Mouse (Mus musculus) limb, embryonic 11.5 days (tissue): ENCODE measurements around the gene Trp53tg5. TPM values are rescaled to one million over a fixed set of nuclear protein-coding genes. Genes with fewer than 3 reads are reported as not detected.

Experiments
- ATAC-seq: fragments of 200-750 bp; cut with Nextera tagmentation; 2 replicates; pipeline ENCODE4 v1.8.0; 2017; ENCODE audit warnings: low read depth; ENCODE audit not compliant: insufficient number of reproducible peaks, low FRiP score, low TSS enrichment
- DNase-seq: peaks from one replicate; pipeline ENCODE4 v3.0.0-alpha.2; 2015; ENCODE audit warnings: low spot score
- H3K27ac ChIP-seq: fragments of 300-500 bp; sonication (generic); replicated peaks from 2 replicates; pipeline ENCODE4 v1.5.1; 2014; ENCODE audit warnings: low read depth, mild to moderate bottlenecking, low read length
- H3K27me3 ChIP-seq: fragments of 300-500 bp; sonication (generic); 2 replicates; pipeline ENCODE4 v1.6.1; 2014; ENCODE audit warnings: mild to moderate bottlenecking, low read length, mixed read lengths; ENCODE audit not compliant: control insufficient read depth, insufficient read depth
- H3K36me3 ChIP-seq: fragments of 300-500 bp; sonication (generic); 2 replicates; pipeline ENCODE4 v1.6.1; 2014; ENCODE audit warnings: mild to moderate bottlenecking, low read length, moderate library complexity, mixed read lengths; ENCODE audit not compliant: control insufficient read depth, insufficient read depth
- H3K4me1 ChIP-seq: fragments of 300-500 bp; sonication (generic); 2 replicates; pipeline ENCODE4 v1.6.1; 2014; ENCODE audit warnings: low read length, mixed read lengths; ENCODE audit not compliant: control insufficient read depth, insufficient read depth
- H3K4me2 ChIP-seq: fragments of 300-500 bp; sonication (generic); 2 replicates; pipeline ENCODE4 v1.6.1; 2014; ENCODE audit warnings: low read depth, mild to moderate bottlenecking, moderate library complexity; ENCODE audit not compliant: severe bottlenecking
- H3K4me3 ChIP-seq: fragments of 300-500 bp; sonication (generic); 2 replicates; pipeline ENCODE4 v1.5.1; 2014; ENCODE audit warnings: low read depth, low read length
- H3K9ac ChIP-seq: fragments of 300-500 bp; sonication (generic); 2 replicates; pipeline ENCODE4 v1.6.1; 2014; ENCODE audit warnings: mild to moderate bottlenecking, low read length
- H3K9me3 ChIP-seq: fragments of 300-500 bp; sonication (generic); 2 replicates; pipeline ENCODE4 v1.6.1; 2016; ENCODE audit warnings: low read length; ENCODE audit not compliant: control insufficient read depth
- WGBS: fragments of 180-500 bp; shearing (Covaris S2); extraction: QIAGEN DNeasy Blood & Tissue Kit; methylation state at CpG from one replicate; pipeline ENCODE4 v1.1.7; 2014; 5-methylcytosine and 5-hydroxymethylcytosine counted together
- polyA plus RNA-seq: library from polyadenylated mRNA; unstranded; fragments of >200 nt; fragmentation: Nextera tagmentation; extraction: Ambion mirVana; gene quantifications from 2 replicates; pipeline ENCODE4 v1.2.1, GENCODE M21; 2014

Gene Trp53tg5
- polyA plus RNA-seq = not detected in 2 replicates

GRCm38 (mm10) chr2:164473624-164474023, at the start of gene Trp53tg5:
Trp53tg5 (minus strand) TSS chr2:164473724.
- DNase-seq = no peak
- H3K27me3 ChIP-seq = no peaks in the 10 kb centered on the region
- no peaks in the 10 kb centered on the region for H3K9me3 ChIP-seq
- H3K27ac ChIP-seq = no peak within 1 kb of the TSS
- H3K4me3 ChIP-seq = no peak within 1 kb of the TSS
- 84% methylated on average over 6 of the region's 6 CpGs for WGBS
- no peak within 1 kb of the TSS for H3K4me2 ChIP-seq
- no peaks in the 10 kb centered on the region for H3K4me1 ChIP-seq
- H3K9ac ChIP-seq = no peak within 1 kb of the TSS
- H3K36me3 ChIP-seq = no peaks in the 10 kb centered on the region
- no peak for ATAC-seq

- WGBS = 25% methylated on average over 8 of the region's 8 CpGs
- Histone ChIP-seq H3K36me3 (no peaks in the 10 kb centered on the region), H3K4me1 (0 out of 2 replicates have a peak, but pooled peaks cover 3% of the 10 kb centered on the region), H3K9ac (no peak overlapping the region), H3K27ac (no peak overlapping the region), H3K9me3 (no peaks in the 10 kb centered on the region), H3K4me2 (no peak overlapping the region; the same call in 1 of the 2 replicates), H3K4me3 (no peak overlapping the region), H3K27me3 (no peaks in the 10 kb centered on the region)
- ATAC-seq = no peak
- DNase-seq = no peak
Measured at GRCm38 (mm10) chr2:164522280-164522679, 48.8 kb upstream of the Trp53tg5 start.

- WGBS = 18% methylated on average over 11 of the region's 11 CpGs
- no peak overlapping the region for H3K4me2 ChIP-seq
- H3K9ac ChIP-seq = no peak overlapping the region
- no peaks in the 10 kb centered on the region for H3K36me3 ChIP-seq
- H3K4me3 ChIP-seq = no peak overlapping the region
- no peak for ATAC-seq
- DNase-seq = no peak
- no peak overlapping the region for H3K27ac ChIP-seq
- H3K27me3 ChIP-seq = no peaks in the 10 kb centered on the region
- H3K4me1 ChIP-seq = 0 out of 2 replicates have a peak, but pooled peaks cover 3% of the 10 kb centered on the region
- H3K9me3 ChIP-seq = no peaks in the 10 kb centered on the region
Measured at GRCm38 (mm10) chr2:164521841-164522240, 48.3 kb upstream of the Trp53tg5 start.

GRCm38 (mm10) chr2:164520782-164521181, 47.3 kb upstream of the Trp53tg5 start:
- H3K9me3 ChIP-seq = no peaks in the 10 kb centered on the region
- no peak overlapping the region for H3K9ac ChIP-seq
- no peaks in the 10 kb centered on the region for H3K27me3 ChIP-seq
- H3K4me2 ChIP-seq = no peak overlapping the region
- 15% methylated on average over 3 of the region's 3 CpGs for WGBS
- H3K36me3 ChIP-seq = no peaks in the 10 kb centered on the region
- DNase-seq = peak; percentile 53
- no peak overlapping the region for H3K27ac ChIP-seq
- 0 out of 2 replicates have a peak, but pooled peaks cover 3% of the 10 kb centered on the region for H3K4me1 ChIP-seq
- H3K4me3 ChIP-seq = no peak overlapping the region
- ATAC-seq = no peak; the same call in 1 of the 2 replicates

- H3K4me3 ChIP-seq = no peak overlapping the region
- WGBS = 51% methylated on average over 6 of the region's 6 CpGs
- H3K4me1 ChIP-seq = 0 out of 2 replicates have a peak, but pooled peaks cover 3% of the 10 kb centered on the region
- H3K36me3 ChIP-seq = no peaks in the 10 kb centered on the region
- H3K9ac ChIP-seq = no peak overlapping the region
- H3K27me3 ChIP-seq = no peaks in the 10 kb centered on the region
- DNase-seq (no peak), ATAC-seq (no peak)
- H3K4me2 ChIP-seq = no peak overlapping the region
- no peaks in the 10 kb centered on the region for H3K9me3 ChIP-seq
- no peak overlapping the region for H3K27ac ChIP-seq
Measured at GRCm38 (mm10) chr2:164519171-164519526, 45.6 kb upstream of the Trp53tg5 start.

GRCm38 (mm10) chr2:164518266-164519170, 45.0 kb upstream of the Trp53tg5 start:
- H3K9me3 ChIP-seq = no peaks in the 10 kb centered on the region
- 0 out of 2 replicates have a peak, but pooled peaks cover 3% of the 10 kb centered on the region for H3K4me1 ChIP-seq
- no peaks in the 10 kb centered on the region for H3K27me3 ChIP-seq
- no peak overlapping the region for H3K4me2 ChIP-seq
- no peak overlapping the region for H3K9ac ChIP-seq
- no peak for DNase-seq
- H3K27ac ChIP-seq = no peak overlapping the region
- ATAC-seq = no peak
- WGBS = 54% methylated on average over 11 of the region's 11 CpGs
- H3K4me3 ChIP-seq = no peak overlapping the region
- no peaks in the 10 kb centered on the region for H3K36me3 ChIP-seq

GRCm38 (mm10) chr2:164517485-164518221, 44.1 kb upstream of the Trp53tg5 start:
- DNase-seq = peak; percentile 65
- Histone ChIP-seq H3K4me3 (no peak overlapping the region), H3K27ac (no peak overlapping the region), H3K4me2 (no peak overlapping the region), H3K9ac (no peak overlapping the region), H3K27me3 (no peaks in the 10 kb centered on the region), H3K9me3 (no peaks in the 10 kb centered on the region), H3K36me3 (no peaks in the 10 kb centered on the region), H3K4me1 (0 out of 2 replicates have a peak, but pooled peaks cover 3% of the 10 kb centered on the region)
- WGBS = 31% methylated on average over 10 of the region's 10 CpGs
- ATAC-seq = no peak

- H3K27ac ChIP-seq = no peak overlapping the region
- no peaks in the 10 kb centered on the region for H3K36me3 ChIP-seq
- H3K4me3 ChIP-seq = no peak overlapping the region
- DNase-seq = no peak
- H3K9ac ChIP-seq = no peak overlapping the region
- H3K27me3 ChIP-seq = no peaks in the 10 kb centered on the region
- 95% methylated on average over 11 of the region's 11 CpGs for WGBS
- H3K4me1 ChIP-seq = no peaks in the 10 kb centered on the region
- no peak for ATAC-seq
- no peaks in the 10 kb centered on the region for H3K9me3 ChIP-seq
- no peak overlapping the region for H3K4me2 ChIP-seq
Measured at GRCm38 (mm10) chr2:164516592-164516991, 43.1 kb upstream of the Trp53tg5 start.
